Mouse (Mus musculus): ENCODE data around the gene Gm20388.

The Gm20388 gene

GRCm38 (mm10) chr8:122903002-122903401 lies 2992.4 kb downstream of the Gm20388 start:
- no peak for DNase-seq (ENCODE audit: extremely low read depth, insufficient read length, low spot score)

DNA sequence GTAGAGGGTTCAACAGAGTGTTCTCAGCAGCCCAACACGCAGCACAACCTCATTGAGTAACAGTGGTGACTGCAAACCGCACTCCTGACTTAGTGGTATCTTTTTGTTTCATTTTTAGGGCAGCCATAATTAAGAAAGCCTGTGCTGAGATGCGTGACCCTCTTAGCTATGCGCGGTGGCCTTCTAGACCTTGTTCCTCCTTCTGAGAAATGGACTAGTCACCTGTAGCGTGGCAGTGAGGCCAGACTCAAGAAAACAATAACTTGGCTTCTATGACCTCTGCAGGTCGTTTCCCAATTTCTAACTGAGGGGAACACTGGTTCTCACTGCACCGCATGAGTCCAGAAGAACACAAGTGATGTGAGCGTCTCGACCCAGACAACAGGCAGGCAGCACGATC lies 2993.9 kb downstream of the Gm20388 start:
- no peak for DNase-seq (ENCODE audit: extremely low read depth, insufficient read length, low spot score)

GRCm38 (mm10) chr8:122905346-122905745 lies 2994.7 kb downstream of the Gm20388 start:
- peak; percentile 79 for DNase-seq (ENCODE audit: extremely low read depth, insufficient read length, low spot score)

- DNase-seq (ENCODE audit: extremely low read depth, insufficient read length, low spot score), result peak; percentile 87
Measured at GRCm38 (mm10) chr8:122906463-122907021, 2995.9 kb downstream of the Gm20388 start.

GRCm38 (mm10) chr8:122912150-122912549 lies 3001.5 kb downstream of the Gm20388 start:
- DNase-seq (ENCODE audit: extremely low read depth, insufficient read length, low spot score), result no peak

- no peak for DNase-seq (ENCODE audit: extremely low read depth, insufficient read length, low spot score)
Measured at GRCm38 (mm10) chr8:122912871-122913270, 3002.2 kb downstream of the Gm20388 start.

- no peak for DNase-seq (ENCODE audit: extremely low read depth, insufficient read length, low spot score)
Measured at GRCm38 (mm10) chr8:122916766-122917165, 3006.1 kb downstream of the Gm20388 start.

- no peak for DNase-seq (ENCODE audit: extremely low read depth, insufficient read length, low spot score)
Measured at GRCm38 (mm10) chr8:122917531-122918392, 3007.1 kb downstream of the Gm20388 start.

DNA sequence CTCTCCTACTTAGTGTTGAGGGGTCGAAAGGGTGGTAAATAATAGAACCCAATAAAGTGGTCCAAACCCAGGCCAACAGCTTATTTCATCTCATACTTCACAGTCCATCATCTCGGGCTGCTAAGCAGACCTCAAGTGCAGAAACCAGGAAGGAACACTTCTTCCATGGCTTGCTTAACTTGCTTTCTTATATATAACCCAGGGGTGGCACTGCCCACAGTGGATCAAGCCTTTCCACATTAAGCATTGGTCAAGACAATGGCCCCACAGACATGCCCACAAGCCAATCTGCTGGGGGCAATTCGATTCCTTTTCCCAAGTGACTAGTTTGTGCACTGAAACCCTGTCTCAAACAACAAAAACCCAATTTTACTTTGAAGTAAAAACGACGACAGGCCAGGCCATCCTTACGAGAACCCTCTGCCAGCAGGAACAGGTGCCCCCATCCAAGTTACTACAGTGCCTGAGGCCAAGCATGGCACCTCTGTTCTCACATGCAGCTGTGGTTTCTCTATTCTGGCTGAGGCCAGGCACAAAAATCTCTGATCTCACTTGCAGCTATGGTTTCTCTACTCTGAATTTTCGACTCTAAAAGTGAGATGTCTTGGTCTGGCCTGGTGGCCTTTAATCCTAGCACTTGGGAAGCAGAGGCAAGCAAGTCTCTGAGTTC lies 3007.9 kb downstream of the Gm20388 start:
- no peak for DNase-seq (ENCODE audit: extremely low read depth, insufficient read length, low spot score)

DNA sequence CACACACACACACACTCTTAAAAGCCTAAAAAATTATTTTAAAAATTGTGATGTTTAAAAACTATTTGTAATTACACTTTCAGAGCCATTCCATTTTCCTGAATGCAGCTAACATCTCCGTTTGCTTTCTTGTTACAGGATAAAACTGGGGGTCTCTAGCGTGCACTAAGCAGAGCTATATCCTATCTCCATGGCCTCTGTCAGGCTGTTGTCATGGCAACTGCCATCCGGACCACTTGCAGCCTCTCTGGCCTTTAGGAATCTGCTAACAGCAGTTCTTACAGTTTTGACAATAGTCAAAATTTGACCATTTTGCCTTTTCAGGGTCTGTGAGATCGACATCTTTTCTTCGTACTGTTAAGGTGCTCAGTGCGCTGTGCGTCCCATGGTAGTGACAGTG lies 3010.2 kb downstream of the Gm20388 start:
- DNase-seq (ENCODE audit: extremely low read depth, insufficient read length, low spot score), result no peak

GRCm38 (mm10) chr8:122922945-122923344 lies 3012.3 kb downstream of the Gm20388 start:
- DNase-seq (ENCODE audit: extremely low read depth, insufficient read length, low spot score), result no peak

DNA sequence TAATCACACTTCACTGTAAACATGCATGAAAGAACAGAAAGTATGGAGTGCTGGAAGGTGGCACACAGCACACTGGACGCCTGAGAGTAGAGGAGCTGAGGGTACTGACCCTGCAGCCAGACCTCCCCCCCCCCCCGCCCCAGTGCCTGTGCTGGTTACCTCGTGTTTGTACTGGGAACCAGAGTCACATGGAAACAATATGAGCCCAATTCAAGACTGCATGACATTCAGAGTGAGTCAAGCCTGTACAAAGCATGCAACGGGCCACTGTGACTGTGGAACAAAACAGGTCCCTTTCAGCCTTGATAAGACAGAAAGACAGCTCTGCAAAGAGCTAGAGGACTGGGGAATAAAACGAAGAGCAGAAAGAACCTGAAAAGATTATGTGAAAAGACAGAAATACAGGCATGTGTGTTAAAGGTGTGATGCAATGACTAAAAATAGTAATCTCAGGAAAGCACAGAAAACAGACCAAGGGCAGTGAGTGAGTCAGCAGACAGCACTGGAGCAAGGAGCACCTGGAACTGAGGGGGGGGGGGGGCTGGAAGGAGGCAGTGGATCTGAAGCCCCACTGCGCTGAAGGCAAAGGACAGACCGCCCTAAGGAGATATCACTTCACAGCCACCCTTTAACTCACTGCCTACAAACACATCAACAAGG lies 3012.9 kb downstream of the Gm20388 start:
- DNase-seq (ENCODE audit: extremely low read depth, insufficient read length, low spot score), result peak; percentile 33

DNA sequence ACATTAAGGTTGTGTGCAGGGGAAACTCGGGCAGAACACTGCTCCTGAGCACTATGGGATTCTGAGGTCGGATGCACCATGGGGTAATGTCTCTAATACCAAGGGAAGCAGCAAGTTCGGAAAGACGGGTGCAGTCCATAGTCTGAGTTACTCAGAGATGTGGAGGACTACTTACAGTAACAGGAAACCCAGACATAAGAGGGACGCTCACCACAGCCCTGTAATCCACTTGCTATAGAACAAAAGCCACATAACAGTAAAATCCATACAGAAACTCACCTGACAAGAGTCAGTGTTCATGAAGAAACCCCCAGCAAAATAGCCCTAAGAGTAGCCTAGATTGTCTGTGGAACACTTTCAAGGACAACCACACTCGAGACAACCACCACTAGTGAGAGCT lies 3013.4 kb downstream of the Gm20388 start:
- no peak for DNase-seq (ENCODE audit: extremely low read depth, insufficient read length, low spot score)

DNA sequence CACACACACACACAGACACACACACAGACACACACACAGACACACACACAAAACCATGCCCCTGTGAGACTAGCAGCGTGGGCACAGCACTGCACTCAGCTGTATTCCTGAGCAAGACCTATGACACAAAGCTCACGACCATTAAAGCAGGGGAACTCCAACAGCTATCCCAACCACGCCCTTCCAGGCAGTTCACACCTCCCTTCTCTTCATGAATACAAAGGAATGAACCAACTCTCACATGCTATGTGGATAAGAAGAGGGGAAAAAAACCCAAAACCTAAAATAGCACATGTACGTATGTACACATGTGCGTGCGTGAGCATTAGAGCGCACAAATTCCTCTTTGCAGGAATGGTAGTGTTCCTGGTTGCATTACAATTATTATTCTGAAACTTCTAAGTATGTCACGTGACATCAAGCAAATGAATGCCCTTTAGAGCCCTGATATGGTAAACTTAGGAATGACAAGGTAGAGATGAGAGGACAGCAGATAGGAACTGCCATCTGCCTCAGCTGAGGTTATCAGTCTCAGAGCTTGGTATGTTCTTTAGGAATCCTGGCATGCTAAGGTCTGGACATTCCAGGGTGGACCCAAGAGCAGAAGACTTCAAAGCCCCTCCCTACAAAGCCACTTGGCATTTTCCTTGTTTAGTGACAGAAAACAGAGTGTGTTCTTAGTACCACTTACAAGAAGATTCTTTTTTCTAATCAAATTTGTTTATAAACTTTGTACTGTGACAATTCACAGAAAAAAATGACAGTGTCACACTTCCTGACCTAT lies 3015.5 kb downstream of the Gm20388 start:
- no peak for DNase-seq (ENCODE audit: extremely low read depth, insufficient read length, low spot score)

DNA sequence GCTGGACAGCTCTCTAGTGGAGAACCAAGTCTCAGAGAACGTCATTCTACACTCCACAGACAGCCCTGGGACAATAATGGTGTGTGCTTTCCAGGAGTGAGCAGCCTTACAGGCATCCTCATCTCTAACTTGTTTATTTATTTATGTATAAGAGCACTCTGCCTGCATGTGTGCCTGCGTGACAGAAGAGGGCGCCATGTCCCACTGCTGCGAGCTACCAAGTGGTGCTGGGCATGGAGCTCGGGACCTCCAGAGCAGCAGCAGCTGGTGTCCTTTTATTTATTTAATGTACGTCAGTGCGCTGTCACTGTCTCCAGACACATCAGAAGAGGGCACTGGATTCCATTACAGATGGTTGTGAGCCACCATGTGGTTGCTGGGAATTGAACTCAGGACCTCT lies 3016.1 kb downstream of the Gm20388 start:
- no peak for DNase-seq (ENCODE audit: extremely low read depth, insufficient read length, low spot score)

- no peak for DNase-seq (ENCODE audit: extremely low read depth, insufficient read length, low spot score)
Measured at GRCm38 (mm10) chr8:122927841-122928240, 3017.2 kb downstream of the Gm20388 start.

- no peak for DNase-seq (ENCODE audit: extremely low read depth, insufficient read length, low spot score)
Measured at GRCm38 (mm10) chr8:122928631-122929224, 3018.1 kb downstream of the Gm20388 start.

DNA sequence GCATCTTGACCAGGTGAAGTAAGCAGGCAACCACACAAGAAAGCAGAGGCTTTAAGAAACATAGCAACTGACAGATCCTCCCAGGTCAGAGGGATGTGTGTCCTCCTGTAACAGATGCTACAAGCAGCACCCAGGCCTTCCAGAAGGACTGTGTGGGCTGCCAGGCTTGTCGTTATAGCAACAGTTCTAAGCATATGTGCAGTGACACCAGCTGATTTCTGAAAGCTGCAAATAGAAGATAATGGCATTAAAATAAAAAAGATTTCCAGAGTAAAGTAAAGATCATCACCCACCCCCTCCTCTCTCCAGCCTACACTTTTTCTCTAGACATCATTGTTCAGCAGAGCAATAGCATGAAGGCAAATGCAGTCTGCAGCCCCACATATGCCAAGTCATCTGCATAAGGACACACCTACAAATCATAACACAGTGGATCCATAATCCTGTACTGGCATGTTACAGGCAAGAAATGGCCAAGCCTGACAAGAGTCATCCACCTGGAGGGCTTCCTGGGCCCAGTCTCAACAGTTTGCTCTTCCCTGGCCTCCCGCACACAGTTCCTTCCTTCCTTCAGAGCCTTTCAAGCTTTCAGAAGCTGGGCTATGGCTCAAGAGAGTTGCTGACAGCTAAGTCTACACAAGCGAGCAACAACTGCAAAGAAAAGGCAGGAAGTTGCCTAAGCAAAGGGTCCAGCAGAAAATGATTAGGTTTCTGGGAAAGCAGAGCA lies 3021.4 kb downstream of the Gm20388 start:
- DNase-seq (ENCODE audit: extremely low read depth, insufficient read length, low spot score), result no peak

- no peak for DNase-seq (ENCODE audit: extremely low read depth, insufficient read length, low spot score)
Measured at GRCm38 (mm10) chr8:122932561-122932959, 3021.9 kb downstream of the Gm20388 start.

All from 3134 (cell line).